Mouse (Mus musculus) CH12.LX (cell line): ENCODE results near the gene Ubxn7. TPM values are rescaled to one million over a fixed set of nuclear protein-coding genes. Genes with fewer than 3 reads are reported as not detected.

ENCODE experiments used
- DNase-seq: peaks from one replicate; pipeline ENCODE4 v3.0.0-alpha.2; 2013; ENCODE audit errors: extremely low read depth
- H3K27ac ChIP-seq: 2 replicates; pipeline ENCODE4 v1.5.1; 2012; ENCODE audit warnings: low read depth, mild to moderate bottlenecking, control low read depth, moderate library complexity; ENCODE audit not compliant: insufficient read depth
- H3K27me3 ChIP-seq: replicated peaks from 2 replicates; pipeline ENCODE3; 2012; ENCODE audit warnings: inconsistent platforms
- H3K36me3 ChIP-seq, 2 experiments: replicated peaks in 1 of 2; 2 replicates each; pipeline versions ENCODE3 to v1.6.1; 2012; ENCODE audit warnings: inconsistent platforms in 1 of 2, low read length in 1 of 2, mild to moderate bottlenecking in 1 of 2, mixed read lengths in 1 of 2, moderate library complexity in 1 of 2; ENCODE audit not compliant: control insufficient read depth in 1 of 2, insufficient read depth in 1 of 2
- H3K4me1 ChIP-seq, 2 experiments: 2 replicates each; pipeline ENCODE4 v1.6.1; 2012; ENCODE audit warnings: inconsistent platforms in 1 of 2, moderate library complexity in 1 of 2; ENCODE audit not compliant: insufficient read depth in 2 of 2, control insufficient read depth in 1 of 2
- H3K4me2 ChIP-seq: 2 replicates; pipeline ENCODE4 v1.6.1; 2012; ENCODE audit warnings: low read depth, mild to moderate bottlenecking, control low read depth; ENCODE audit not compliant: poor library complexity, insufficient read depth, severe bottlenecking
- H3K4me3 ChIP-seq, 3 experiments: fragments of 150-350 bp in 1 of 3; sonication (generic) in 1 of 3; replicated peaks in 1 of 3; 2 replicates each; pipeline versions ENCODE3 to v1.5.1; 2011 to 2012; ENCODE audit warnings: low read depth in 2 of 3, low read length in 2 of 3, mild to moderate bottlenecking in 2 of 3, moderate library complexity in 2 of 3, control low read depth in 1 of 3, improper control_type of control experiment in 1 of 3, inconsistent platforms in 1 of 3, mixed read lengths in 1 of 3; ENCODE audit not compliant: poor library complexity in 1 of 3
- H3K79me2 ChIP-seq: replicated peaks from 2 replicates; pipeline ENCODE4 v1.6.1; 2012; ENCODE audit warnings: mild to moderate bottlenecking, moderate library complexity; ENCODE audit not compliant: control insufficient read depth, poor library complexity, insufficient read depth, severe bottlenecking; ENCODE audit errors: extremely low read depth
- H3K9ac ChIP-seq: 2 replicates; pipeline ENCODE4 v1.6.1; 2012; ENCODE audit warnings: low read depth, mild to moderate bottlenecking, control low read depth, moderate library complexity; ENCODE audit not compliant: insufficient read depth
- H3K9me3 ChIP-seq: replicated peaks from 2 replicates; pipeline ENCODE3; 2012; ENCODE audit warnings: low read length, inconsistent platforms, mixed read lengths
- BHLHE40 ChIP-seq: IDR thresholded peaks from 2 replicates; pipeline ENCODE4 v1.6.1; 2011; ENCODE audit warnings: mild to moderate bottlenecking, low read depth, low read length, improper control_type of control experiment
- CHD1 ChIP-seq: IDR thresholded peaks from 2 replicates; pipeline ENCODE4 v1.6.1; 2012; ENCODE audit warnings: low read depth, low read length, improper control_type of control experiment, inconsistent platforms
- CHD2 ChIP-seq: IDR thresholded peaks from 2 replicates; pipeline ENCODE4 v1.6.1; 2011; ENCODE audit warnings: low read length, improper control_type of control experiment
- E2F4 ChIP-seq: IDR thresholded peaks from 2 replicates; pipeline ENCODE4 v1.6.1; 2011; ENCODE audit warnings: low read depth, low read length, improper control_type of control experiment; ENCODE audit not compliant: insufficient replicate concordance
- ELF1 ChIP-seq: IDR thresholded peaks from 2 replicates; pipeline ENCODE4 v1.6.1; 2014; ENCODE audit warnings: low read depth, mild to moderate bottlenecking, inconsistent platforms, low read length, improper control_type of control experiment
- EP300 ChIP-seq: IDR thresholded peaks from 2 replicates; pipeline ENCODE4 v1.6.1; 2011; ENCODE audit warnings: low read length, improper control_type of control experiment
- ETS1 ChIP-seq: conservative IDR thresholded peaks from 2 replicates; pipeline ENCODE4 v1.6.1; 2012; ENCODE audit warnings: low read depth, mild to moderate bottlenecking, inconsistent platforms, low read length, improper control_type of control experiment, moderate library complexity
- GABPA ChIP-seq: IDR thresholded peaks from 2 replicates; pipeline ENCODE4 v1.6.1; 2012; ENCODE audit warnings: low read depth, low read length, improper control_type of control experiment, inconsistent platforms; ENCODE audit not compliant: insufficient replicate concordance
- HCFC1 ChIP-seq: IDR thresholded peaks from 2 replicates; pipeline ENCODE4 v1.6.1; 2012; ENCODE audit warnings: low read depth, mild to moderate bottlenecking, inconsistent platforms, low read length, improper control_type of control experiment
- IRF4 ChIP-seq: IDR thresholded peaks from 2 replicates; pipeline ENCODE4 v1.6.1; 2014; ENCODE audit warnings: low read depth, mild to moderate bottlenecking, inconsistent platforms, low read length, improper control_type of control experiment
- JUN ChIP-seq: IDR thresholded peaks from 2 replicates; pipeline ENCODE4 v1.6.1; 2011; ENCODE audit warnings: low read depth, mild to moderate bottlenecking, low read length, improper control_type of control experiment, moderate library complexity; ENCODE audit not compliant: insufficient read depth
- JUND ChIP-seq: conservative IDR thresholded peaks from 2 replicates; pipeline ENCODE4 v1.6.1; 2011; ENCODE audit warnings: low read depth, low read length, improper control_type of control experiment
- KAT2A ChIP-seq: IDR thresholded peaks from 2 replicates; pipeline ENCODE4 v1.6.1; 2012; ENCODE audit warnings: low read length, improper control_type of control experiment, inconsistent platforms; ENCODE audit not compliant: insufficient replicate concordance
- MAFK ChIP-seq: IDR thresholded peaks from 2 replicates; pipeline ENCODE4 v1.6.1; 2011; ENCODE audit warnings: low read length, improper control_type of control experiment; ENCODE audit not compliant: insufficient replicate concordance
- MAX ChIP-seq: IDR thresholded peaks from 2 replicates; pipeline ENCODE4 v1.6.1; 2011; ENCODE audit warnings: low read length, improper control_type of control experiment
- MAZ ChIP-seq: IDR thresholded peaks from 2 replicates; pipeline ENCODE4 v1.6.1; 2012; ENCODE audit warnings: low read depth, mild to moderate bottlenecking, inconsistent platforms, low read length, improper control_type of control experiment, moderate library complexity
- MEF2A ChIP-seq: IDR thresholded peaks from 2 replicates; pipeline ENCODE4 v1.6.1; 2014; ENCODE audit warnings: low read depth, mild to moderate bottlenecking, inconsistent platforms, low read length, improper control_type of control experiment, borderline replicate concordance
- MXI1 ChIP-seq: IDR thresholded peaks from 2 replicates; pipeline ENCODE4 v1.6.1; 2011; ENCODE audit warnings: mild to moderate bottlenecking, low read depth, low read length, improper control_type of control experiment
- MYC ChIP-seq: IDR thresholded peaks from 2 replicates; pipeline ENCODE4 v1.6.1; 2011; ENCODE audit warnings: low read depth, mild to moderate bottlenecking, improper control_type of control experiment, low read length
- NRF1 ChIP-seq: IDR thresholded peaks from 2 replicates; pipeline ENCODE4 v1.6.1; 2014; ENCODE audit warnings: low read depth, mild to moderate bottlenecking, inconsistent platforms, low read length, improper control_type of control experiment, moderate library complexity
- PAX5 ChIP-seq: IDR thresholded peaks from 2 replicates; pipeline ENCODE4 v1.6.1; 2012; ENCODE audit warnings: low read length, inconsistent platforms, mixed read lengths
- POLR2A ChIP-seq: IDR thresholded peaks from 2 replicates; pipeline ENCODE4 v1.6.1; 2011; ENCODE audit warnings: low read depth, mild to moderate bottlenecking, improper control_type of control experiment, low read length
- POLR2AphosphoS2 ChIP-seq: IDR thresholded peaks from 2 replicates; pipeline ENCODE4 v1.6.1; 2011; ENCODE audit warnings: low read depth, low read length, improper control_type of control experiment
- RAD21 ChIP-seq: IDR thresholded peaks from 2 replicates; pipeline ENCODE4 v1.6.1; 2011; ENCODE audit warnings: low read depth, mild to moderate bottlenecking, low read length, improper control_type of control experiment, moderate library complexity
- SMC3 ChIP-seq: IDR thresholded peaks from 2 replicates; pipeline ENCODE4 v1.6.1; 2011; ENCODE audit warnings: low read depth, low read length, improper control_type of control experiment
- TBP ChIP-seq: conservative IDR thresholded peaks from 2 replicates; pipeline ENCODE4 v1.6.1; 2011; ENCODE audit warnings: low read depth, low read length, improper control_type of control experiment
- TCF12 ChIP-seq: IDR thresholded peaks from 2 replicates; pipeline ENCODE4 v1.6.1; 2014; ENCODE audit warnings: low read depth, mild to moderate bottlenecking, inconsistent platforms, low read length, improper control_type of control experiment
- UBTF ChIP-seq: IDR thresholded peaks from 2 replicates; pipeline ENCODE4 v1.6.1; 2012; ENCODE audit warnings: low read depth, mild to moderate bottlenecking, inconsistent platforms, low read length, improper control_type of control experiment, moderate library complexity
- USF1 ChIP-seq: IDR thresholded peaks from 2 replicates; pipeline ENCODE4 v1.6.1; 2014; ENCODE audit warnings: low read depth, mild to moderate bottlenecking, inconsistent platforms, low read length, improper control_type of control experiment
- USF2 ChIP-seq: conservative IDR thresholded peaks from 2 replicates; pipeline ENCODE4 v1.6.1; 2011; ENCODE audit warnings: low read depth, low read length, improper control_type of control experiment
- ZC3H11A ChIP-seq: IDR thresholded peaks from 2 replicates; pipeline ENCODE4 v1.6.1; 2012; ENCODE audit warnings: low read depth, mild to moderate bottlenecking, inconsistent platforms, low read length, improper control_type of control experiment
- ZKSCAN1 ChIP-seq: IDR thresholded peaks from 2 replicates; pipeline ENCODE4 v1.6.1; 2012; ENCODE audit warnings: low read depth, inconsistent platforms, low read length, improper control_type of control experiment, borderline replicate concordance
- ZMIZ1 ChIP-seq: IDR thresholded peaks from 2 replicates; pipeline ENCODE4 v1.6.1; 2012; ENCODE audit warnings: low read depth, mild to moderate bottlenecking, inconsistent platforms, low read length, improper control_type of control experiment
- ZNF384 ChIP-seq: IDR thresholded peaks from 2 replicates; pipeline ENCODE4 v1.6.1; 2012; ENCODE audit warnings: low read depth, low read length, improper control_type of control experiment, inconsistent platforms
- dilution Hi-C: fragments of 300-500 bp; cut with MboI; formaldehyde crosslinking; loops from 2 replicates; pipeline ENCODE4 v1.14.3; 2020; ENCODE audit warnings: low sequenced_read_pairs; ENCODE audit not compliant: extremely low pct_unique_long_range_greater_than_20kb, extremely low pct_ligation_motif_present
- in situ Hi-C: fragments of 300-500 bp; cut with MboI; formaldehyde crosslinking; loops from 3 replicates; pipeline ENCODE4 v1.14.3; 2019; ENCODE audit warnings: low sequenced_read_pairs, low pct_ligation_motif_present, low pct_unique_long_range_greater_than_20kb, mixed read lengths
- polyA plus RNA-seq: library from polyadenylated mRNA; unstranded; fragments of >175 nt; gene quantifications from 2 replicates; pipeline ENCODE4 v1.2.1, GENCODE M21; 2012; ENCODE audit warnings: low read depth; ENCODE audit not compliant: insufficient read length
- total RNA-seq, 2 experiments: library from RNA; depleted of rRNA; stranded (reverse); fragments of 300-350 nt in 1 of 2; fragments of >200 nt in 1 of 2; gene quantifications; 2 replicates each; pipeline ENCODE4 v1.2.3; 2012 to 2014

Gene Ubxn7
- total and polyA plus RNA-seq, 3 experiments = 25.7 to 32.8 (median 26.8) TPM

- no peak for TF ChIP-seq PAX5
- TF ChIP-seq POLR2A = peak; percentile 57
- TF ChIP-seq KAT2A = no peak
- no peak for TF ChIP-seq NRF1
- no peak for TF ChIP-seq USF1
- TF ChIP-seq BHLHE40 = peak; percentile 99
- TF ChIP-seq JUN = peak; percentile 25; the same call in 1 of the 2 replicates
- peak; percentile 99 for TF ChIP-seq IRF4
Observed at GRCm38 (mm10) chr16:32401335-32401965, 69.4 kb downstream of the Ubxn7 start (continued).

- peak overlapping the region; percentile 1; the same call in 1 of the 2 replicates for H3K27ac ChIP-seq
- in situ Hi-C loops (loop anchor here (5.0 kb wide), 1 partner anchor 34 kb away; no protein-coding TSS in a partner anchor), dilution Hi-C loops (no loop called here)
- no peak overlapping the region for H3K4me3 ChIP-seq
- no peak overlapping the region for H3K4me2 ChIP-seq
- H3K27me3 ChIP-seq = no peaks in the 10 kb centered on the region
- H3K4me1 ChIP-seq = peaks cover 29 to 69% of the 10 kb centered on the region in 2 experiments
- no peaks in the 10 kb centered on the region for H3K79me2 ChIP-seq
- no peaks in the 10 kb centered on the region for H3K9me3 ChIP-seq
- no peak overlapping the region for H3K9ac ChIP-seq
- no peaks in the 10 kb centered on the region for H3K36me3 ChIP-seq
- DNase-seq = peak; percentile 84
- no peak for TF ChIP-seq USF2
- TF ChIP-seq EP300 = peak; percentile 77
- TF ChIP-seq RAD21 = no peak
- no peak for TF ChIP-seq MAFK
- 0 out of 2 replicates have a peak, but pooled peaks have one; percentile 25 for TF ChIP-seq ZMIZ1
- TF ChIP-seq GABPA = no peak
- 0 out of 2 replicates have a peak, but pooled peaks have one; percentile 47 for TF ChIP-seq TBP
- TF ChIP-seq MAZ = peak; percentile 71; the same call in 1 of the 2 replicates
- TF ChIP-seq SMC3 = no peak
- TF ChIP-seq TCF12 = peak; percentile 64
- no peak; the same call in 1 of the 2 replicates for TF ChIP-seq MYC
- no peak; the same call in 1 of the 2 replicates for TF ChIP-seq JUND
- TF ChIP-seq ELF1 = no peak
- no peak for TF ChIP-seq ZNF384
- no peak for TF ChIP-seq PAX5
- TF ChIP-seq BHLHE40 = peak; percentile 57
- peak; percentile 61; the same call in 1 of the 2 replicates for TF ChIP-seq CHD2
- TF ChIP-seq KAT2A = no peak
- TF ChIP-seq CHD1 = no peak
- peak; percentile 61; the same call in 1 of the 2 replicates for TF ChIP-seq POLR2A
- TF ChIP-seq ZC3H11A = no peak
- TF ChIP-seq UBTF = no peak
- TF ChIP-seq NRF1 = 0 out of 2 replicates have a peak, but pooled peaks have one; percentile 12
- TF ChIP-seq ZKSCAN1 = no peak
- peak; percentile 39 for TF ChIP-seq HCFC1
- peak; percentile 47 for TF ChIP-seq IRF4
- no peak for TF ChIP-seq E2F4
- no peak for TF ChIP-seq USF1
- TF ChIP-seq JUN = no peak
- no peak for TF ChIP-seq POLR2AphosphoS2
- peak; percentile 50 for TF ChIP-seq ETS1
- no peak for TF ChIP-seq MXI1
- TF ChIP-seq MAX = peak; percentile 81
- peak; percentile 25; the same call in 1 of the 2 replicates for TF ChIP-seq MEF2A
Observed at GRCm38 (mm10) chr16:32402818-32403217, 70.8 kb downstream of the Ubxn7 start.
